In genomic region chr12:116258321-116258720, GRCm38 (mm10) we compare ENCODE assay signal across 42 mouse cellular contexts. TPM values are rescaled to one million over a fixed set of nuclear protein-coding genes. Genes with fewer than 3 reads are reported as not detected.
"Had no signal": no experiment of that assay in that cellular context is flagged by ENCODE, and none has a peak within 500 bp of the region (broad histone marks: within the 10 kb centered on the region; RNA-seq: fewer than 3 reads in every experiment).

No protein-coding gene starts in this region.

- DNase-seq: gastrocnemius, postnatal 10 days; gastrocnemius, postnatal 25 days; heart, adult 18-20 months; heart, postnatal 10 days; kidney, adult 11 months; kidney, adult 2 months; kidney, adult 9 months; kidney, postnatal 14 days; kidney, postnatal 36 days; layer of hippocampus, adult 9-11 months; layer of hippocampus, postnatal 36 days; left cerebral cortex, postnatal 4 days had no signal

- H3K27ac ChIP-seq: heart, embryonic 10.5 days; hindbrain, embryonic 13.5 days; hindbrain, embryonic 15.5 days; hindbrain, postnatal 0 days; kidney, embryonic 15.5 days; kidney, postnatal 0 days; limb, embryonic 13.5 days; limb, embryonic 15.5 days; liver, embryonic 12.5 days; liver, embryonic 14.5 days had no signal

- H3K4me1 ChIP-seq: heart, embryonic 12.5 days; hindbrain, embryonic 13.5 days; limb, embryonic 15.5 days had no signal

- H3K27me3 ChIP-seq: hindbrain, embryonic 13.5 days; hindbrain, embryonic 15.5 days; kidney, embryonic 15.5 days; limb, embryonic 13.5 days; limb, embryonic 15.5 days; liver, embryonic 12.5 days had no signal

- H3K4me3 ChIP-seq: heart, embryonic 10.5 days; heart, embryonic 12.5 days; hindbrain, embryonic 13.5 days; hindbrain, embryonic 15.5 days; kidney, embryonic 15.5 days; limb, embryonic 13.5 days; limb, embryonic 15.5 days; liver, embryonic 12.5 days had no signal

- H3K9me3 ChIP-seq: heart, embryonic 10.5 days; heart, embryonic 12.5 days; hindbrain, embryonic 13.5 days; hindbrain, embryonic 15.5 days; kidney, embryonic 15.5 days; limb, embryonic 13.5 days; limb, embryonic 15.5 days; liver, embryonic 12.5 days had no signal

RNA-seq across cellular contexts. Expression of gene Gm11027, which starts 16.9 kb away (rescaled TPM):
- total RNA-seq: gastrocnemius, adult 18-20 months; gastrocnemius, postnatal 10 days; gastrocnemius, postnatal 25 days; heart, adult 18-20 months; heart, adult 8-10 months; heart, postnatal 10 days; heart, postnatal 25 days; hematopoietic stem cell, adult 5-6 weeks; hindbrain, postnatal 0 days; layer of hippocampus, adult 8-10 months; layer of hippocampus, postnatal 14 days; layer of hippocampus, postnatal 36 days; left cerebral cortex, adult 18-20 months; left cerebral cortex, adult 8-10 months; left cerebral cortex, postnatal 10 days; left cerebral cortex, postnatal 25 days; left cerebral cortex, postnatal 4 days; liver, adult 2 months had no signal
- polyA plus RNA-seq: gonadal fat pad, adult 2 months; heart, embryonic 10.5 days; heart, embryonic 12.5 days; heart, embryonic 14.5 days; heart, embryonic 16.5 days; hindbrain, embryonic 11.5 days; hindbrain, embryonic 13.5 days; hindbrain, embryonic 15.5 days; hindbrain, postnatal 0 days; intestine, embryonic 14.5 days; intestine, embryonic 16.5 days; kidney, adult 2 months; kidney, embryonic 15.5 days; kidney, postnatal 0 days; large intestine, adult 2 months; limb, embryonic 11.5 days; limb, embryonic 13.5 days; limb, embryonic 15.5 days; liver, adult 2 months; liver, embryonic 12.5 days; liver, embryonic 14.5 days had no signal
